Mouse (Mus musculus): Measurements from ENCODE around the gene Clpsl2.

Gene Clpsl2

GRCm38 (mm10) chr17:28565181-28565580, 16.0 kb downstream of the Clpsl2 start:
- DNase-seq: no peak

- no peak for DNase-seq
These were observed 18.3 kb downstream of the Clpsl2 start for GRCm38 (mm10) chr17:28567541-28567940.

GRCm38 (mm10) chr17:28571868-28572267, 22.7 kb downstream of the Clpsl2 start:
- peak in 1 of 2 experiments; percentile 28 for DNase-seq

GRCm38 (mm10) chr17:28572521-28572920, 23.3 kb downstream of the Clpsl2 start:
- DNase-seq: no peak

- DNase-seq: no peak
These were observed 23.7 kb downstream of the Clpsl2 start for GRCm38 (mm10) chr17:28572941-28573340.

- peak in 1 of 2 experiments; percentile 9 for DNase-seq
These were observed 26.3 kb downstream of the Clpsl2 start, which contains the start of gene Lhfpl5 for GRCm38 (mm10) chr17:28575244-28576125. Gene Lhfpl5, plus strand, starts transcription at chr17:28575641.

GRCm38 (mm10) chr17:28580396-28580795, 31.2 kb downstream of the Clpsl2 start:
- DNase-seq: peak; percentile 19 to 70

GRCm38 (mm10) chr17:28581056-28581455, 31.8 kb downstream of the Clpsl2 start:
- DNase-seq: no peak

- DNase-seq: no peak
These were observed 37.3 kb downstream of the Clpsl2 start for GRCm38 (mm10) chr17:28586509-28586908.

GRCm38 (mm10) chr17:28588591-28588990, 39.4 kb downstream of the Clpsl2 start:
- DNase-seq: no peak

GRCm38 (mm10) chr17:28590596-28590995, 41.4 kb downstream of the Clpsl2 start:
- DNase-seq: no peak

GRCm38 (mm10) chr17:28591476-28591875, 42.3 kb downstream of the Clpsl2 start:
- no peak for DNase-seq

- DNase-seq: peak; percentile 58 to 65
These were observed 43.8 kb downstream of the Clpsl2 start for GRCm38 (mm10) chr17:28592998-28593397.

- no peak for DNase-seq
These were observed 44.8 kb downstream of the Clpsl2 start for GRCm38 (mm10) chr17:28593965-28594364.

- no peak for DNase-seq
These were observed 51.6 kb downstream of the Clpsl2 start for GRCm38 (mm10) chr17:28600780-28601179.

GRCm38 (mm10) chr17:28601557-28602250, 52.5 kb downstream of the Clpsl2 start:
- peak in 1 of 2 experiments; percentile 14 for DNase-seq
